Mouse (Mus musculus): Measurements from ENCODE around the gene Gm10837. TPM values are rescaled to one million over a fixed set of nuclear protein-coding genes. Genes with fewer than 3 reads are reported as not detected.
"Not testable (repeated sequence)": the region's sequence is repeated elsewhere in the genome, so short reads cannot be mapped to it uniquely, and the experiment has no call there.

The Gm10837 gene
- polyA plus RNA-seq, 1 experiment from 2014 or later: not detected

DNA sequence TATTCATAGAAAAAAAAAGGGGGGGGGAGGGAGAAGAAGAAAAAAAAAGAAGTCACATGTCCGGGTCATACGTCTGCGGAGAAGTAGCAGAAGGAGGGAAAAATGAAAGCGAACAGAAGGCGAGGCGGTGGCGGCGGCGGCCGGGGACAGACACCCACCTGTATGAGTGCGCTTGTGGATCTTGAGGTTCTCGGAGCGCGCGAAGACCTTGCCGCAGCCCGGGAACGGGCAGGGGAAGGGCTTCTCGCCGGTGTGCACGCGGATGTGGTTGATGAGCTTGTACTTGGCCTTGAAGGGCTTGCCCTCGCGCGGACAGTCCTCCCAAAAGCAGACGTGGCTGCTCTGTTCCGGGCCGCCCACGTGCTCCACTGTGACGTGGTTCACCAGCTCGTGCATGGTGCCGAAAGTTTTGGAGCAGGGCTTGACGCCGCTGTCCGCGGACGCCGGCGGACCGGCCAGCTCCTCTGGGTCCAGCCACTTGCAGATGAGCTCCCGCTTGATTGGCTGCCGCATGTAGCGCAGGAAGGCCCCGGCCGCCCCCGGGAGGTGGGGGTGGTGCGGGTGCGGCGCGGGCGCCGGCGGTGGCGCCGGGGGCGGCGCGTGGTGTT lies 26.5 kb upstream of the Gm10837 start:
- H3K9me3 ChIP-seq (replicated peaks; ENCODE audit: control insufficient read depth, low read length); H3K27ac ChIP-seq (ENCODE audit: low read length); H3K36me3 ChIP-seq (ENCODE audit: control insufficient read depth, insufficient read depth); H3K9ac ChIP-seq (ENCODE audit: low read depth, low read length): not testable (repeated sequence)
- Histone ChIP-seq H3K27me3 (ENCODE audit: control insufficient read depth, insufficient read depth, low read depth, low read length) (peaks cover 82% of the 10 kb centered on the region), H3K4me3 (ENCODE audit: low read depth, low read length) (peak overlapping the region; percentile 56), H3K4me1 (ENCODE audit: control insufficient read depth, low read depth, low read length) (peaks cover 10% of the 10 kb centered on the region), H3K4me2 (ENCODE audit: low read depth, low read length) (peak overlapping the region; percentile 65)
- ATAC-seq (ENCODE audit: low read depth): peak; percentile 65; the same call in 1 of the 2 replicates
- WGBS (ENCODE audit: insufficient replicate concordance): under 1% methylated on average over 47 of the region's 58 CpGs

DNA sequence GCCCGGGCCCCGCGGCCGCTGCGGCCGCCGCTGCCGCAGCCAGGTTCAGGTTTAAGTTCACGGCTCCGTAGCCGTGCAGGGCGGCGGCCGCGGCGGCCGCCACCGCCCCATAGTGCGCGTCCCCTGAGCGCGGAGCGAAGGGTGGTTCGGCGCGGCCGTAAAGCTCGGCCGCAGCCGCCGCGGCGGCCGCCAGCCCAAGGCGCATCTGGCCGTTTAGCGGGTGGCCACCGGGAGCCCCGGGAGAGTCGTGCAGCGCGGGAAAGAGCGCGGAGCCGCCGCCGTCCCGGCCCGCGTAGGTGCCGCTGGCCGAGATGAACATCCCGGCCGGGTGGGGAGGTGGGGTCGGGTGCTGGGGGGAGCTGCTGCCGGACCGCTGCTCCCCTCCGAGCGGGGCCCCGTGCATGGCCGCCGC lies 26.0 kb upstream of the Gm10837 start:
- peaks cover 87% of the 10 kb centered on the region for H3K27me3 ChIP-seq (ENCODE audit: control insufficient read depth, insufficient read depth, low read depth, low read length)
- no peaks in the 10 kb centered on the region for H3K36me3 ChIP-seq (ENCODE audit: control insufficient read depth, insufficient read depth)
- H3K9ac ChIP-seq (ENCODE audit: low read depth, low read length): no peak overlapping the region

GRCm38 (mm10) chr14:122464763-122465741 lies 25.3 kb upstream of the Gm10837 start, which contains the start of gene Zic5:
Zic5 (minus strand) TSS chr14:122465677.
- H3K9me3 ChIP-seq (replicated peaks; ENCODE audit: control insufficient read depth, low read length): no peaks in the 10 kb centered on the region
- peak within 1 kb of the TSS; percentile 56 for H3K4me3 ChIP-seq (ENCODE audit: low read depth, low read length)
- H3K36me3 ChIP-seq (ENCODE audit: control insufficient read depth, insufficient read depth): no peaks in the 10 kb centered on the region
- no peak within 1 kb of the TSS for H3K9ac ChIP-seq (ENCODE audit: low read depth, low read length)
- H3K4me2 ChIP-seq (ENCODE audit: low read depth, low read length): peak within 1 kb of the TSS; percentile 65
- peaks cover 92% of the 10 kb centered on the region for H3K27me3 ChIP-seq (ENCODE audit: control insufficient read depth, insufficient read depth, low read depth, low read length)
- ATAC-seq (ENCODE audit: low read depth): no peak
- H3K4me1 ChIP-seq (ENCODE audit: control insufficient read depth, low read depth, low read length): peaks cover 10% of the 10 kb centered on the region
- WGBS (ENCODE audit: insufficient replicate concordance): 1% methylated on average over 44 of the region's 62 CpGs
- H3K27ac ChIP-seq (ENCODE audit: low read length): no peak within 1 kb of the TSS

More for the DNA sequence above, 26.0 kb upstream of the Gm10837 start:
- Histone ChIP-seq H3K4me1 (ENCODE audit: control insufficient read depth, low read depth, low read length) (peaks cover 10% of the 10 kb centered on the region), H3K4me2 (ENCODE audit: low read depth, low read length) (peak overlapping the region; percentile 65), H3K27ac (ENCODE audit: low read length) (no peak overlapping the region), H3K4me3 (ENCODE audit: low read depth, low read length) (peak overlapping the region; percentile 56), H3K9me3 (replicated peaks; ENCODE audit: control insufficient read depth, low read length) (no peaks in the 10 kb centered on the region)
- ATAC-seq (ENCODE audit: low read depth): no peak
- 0% methylated on average over 57 of the region's 62 CpGs for WGBS (ENCODE audit: insufficient replicate concordance)

GRCm38 (mm10) chr14:122465931-122466490 lies 24.4 kb upstream of the Gm10837 start:
- no peak overlapping the region for H3K9ac ChIP-seq (ENCODE audit: low read depth, low read length)
- no peak for ATAC-seq (ENCODE audit: low read depth)
- no peaks in the 10 kb centered on the region for H3K9me3 ChIP-seq (replicated peaks; ENCODE audit: control insufficient read depth, low read length)
- peaks cover 10% of the 10 kb centered on the region for H3K4me1 ChIP-seq (ENCODE audit: control insufficient read depth, low read depth, low read length)
- H3K4me3 ChIP-seq (ENCODE audit: low read depth, low read length): no peak overlapping the region
- no peaks in the 10 kb centered on the region for H3K36me3 ChIP-seq (ENCODE audit: control insufficient read depth, insufficient read depth)
- H3K4me2 ChIP-seq (ENCODE audit: low read depth, low read length): no peak overlapping the region
- no peak overlapping the region for H3K27ac ChIP-seq (ENCODE audit: low read length)
- peaks cover 95% of the 10 kb centered on the region for H3K27me3 ChIP-seq (ENCODE audit: control insufficient read depth, insufficient read depth, low read depth, low read length)
- WGBS (ENCODE audit: insufficient replicate concordance): 17% methylated on average over 13 of the region's 13 CpGs

GRCm38 (mm10) chr14:122466756-122467362 lies 23.5 kb upstream of the Gm10837 start:
- H3K9ac ChIP-seq (ENCODE audit: low read depth, low read length): no peak overlapping the region
- WGBS (ENCODE audit: insufficient replicate concordance): 42% methylated on average over 7 of the region's 7 CpGs
- H3K27ac ChIP-seq (ENCODE audit: low read length): no peak overlapping the region
- ATAC-seq (ENCODE audit: low read depth): no peak
- H3K36me3 ChIP-seq (ENCODE audit: control insufficient read depth, insufficient read depth): no peaks in the 10 kb centered on the region
- H3K4me2 ChIP-seq (ENCODE audit: low read depth, low read length): no peak overlapping the region
- peaks cover 10% of the 10 kb centered on the region for H3K4me1 ChIP-seq (ENCODE audit: control insufficient read depth, low read depth, low read length)
- H3K9me3 ChIP-seq (replicated peaks; ENCODE audit: control insufficient read depth, low read length): no peaks in the 10 kb centered on the region
- no peak overlapping the region for H3K4me3 ChIP-seq (ENCODE audit: low read depth, low read length)
- H3K27me3 ChIP-seq (ENCODE audit: control insufficient read depth, insufficient read depth, low read depth, low read length): peaks cover 97% of the 10 kb centered on the region

GRCm38 (mm10) chr14:122467926-122468841 lies 22.2 kb upstream of the Gm10837 start:
- 4% methylated on average over 23 of the region's 23 CpGs for WGBS (ENCODE audit: insufficient replicate concordance)
- Histone ChIP-seq H3K4me1 (ENCODE audit: control insufficient read depth, low read depth, low read length) (peaks cover 10% of the 10 kb centered on the region), H3K27me3 (ENCODE audit: control insufficient read depth, insufficient read depth, low read depth, low read length) (peaks cover 97% of the 10 kb centered on the region), H3K4me2 (ENCODE audit: low read depth, low read length) (no peak overlapping the region), H3K9ac (ENCODE audit: low read depth, low read length) (no peak overlapping the region), H3K9me3 (replicated peaks; ENCODE audit: control insufficient read depth, low read length) (no peaks in the 10 kb centered on the region), H3K27ac (ENCODE audit: low read length) (no peak overlapping the region), H3K36me3 (ENCODE audit: control insufficient read depth, insufficient read depth) (no peaks in the 10 kb centered on the region), H3K4me3 (ENCODE audit: low read depth, low read length) (no peak overlapping the region)
- ATAC-seq (ENCODE audit: low read depth): no peak

GRCm38 (mm10) chr14:122468971-122469755 lies 21.2 kb upstream of the Gm10837 start:
- ATAC-seq (ENCODE audit: low read depth): no peak
- Histone ChIP-seq H3K27me3 (ENCODE audit: control insufficient read depth, insufficient read depth, low read depth, low read length) (peaks cover 97% of the 10 kb centered on the region), H3K4me1 (ENCODE audit: control insufficient read depth, low read depth, low read length) (peaks cover 4% of the 10 kb centered on the region), H3K27ac (ENCODE audit: low read length) (no peak overlapping the region), H3K4me2 (ENCODE audit: low read depth, low read length) (no peak overlapping the region), H3K9me3 (replicated peaks; ENCODE audit: control insufficient read depth, low read length) (no peaks in the 10 kb centered on the region), H3K9ac (ENCODE audit: low read depth, low read length) (no peak overlapping the region), H3K4me3 (ENCODE audit: low read depth, low read length) (no peak overlapping the region), H3K36me3 (ENCODE audit: control insufficient read depth, insufficient read depth) (no peaks in the 10 kb centered on the region)
- 1% methylated on average over 28 of the region's 28 CpGs for WGBS (ENCODE audit: insufficient replicate concordance)

All from liver, embryonic 16.5 days (tissue).